Mouse (Mus musculus) gastrocnemius, postnatal 36 days (tissue): ENCODE measurements around the gene Psma1. TPM values are rescaled to one million over a fixed set of nuclear protein-coding genes. Genes with fewer than 3 reads are reported as not detected.
A peak's percentile ranks its signal among the peaks of the same experiment; 100 is the strongest.

Experiments used
- DNase-seq, 2 experiments: peaks; one replicate each; pipeline ENCODE4 v3.0.0; 2022
- intact Hi-C: fragments of 180-260 bp; cut with DNase I; formaldehyde crosslinking; loops from one replicate; pipeline ENCODE4 v1.15.1; 2025
- total RNA-seq, 2 experiments: library from RNA; stranded (reverse); gene quantifications; 2 replicates each; pipeline ENCODE4 v1.2.3; 2021

Gene Psma1
- total RNA-seq, 2 experiments from 2014 or later = 83.4 to 89.1 TPM

DNA sequence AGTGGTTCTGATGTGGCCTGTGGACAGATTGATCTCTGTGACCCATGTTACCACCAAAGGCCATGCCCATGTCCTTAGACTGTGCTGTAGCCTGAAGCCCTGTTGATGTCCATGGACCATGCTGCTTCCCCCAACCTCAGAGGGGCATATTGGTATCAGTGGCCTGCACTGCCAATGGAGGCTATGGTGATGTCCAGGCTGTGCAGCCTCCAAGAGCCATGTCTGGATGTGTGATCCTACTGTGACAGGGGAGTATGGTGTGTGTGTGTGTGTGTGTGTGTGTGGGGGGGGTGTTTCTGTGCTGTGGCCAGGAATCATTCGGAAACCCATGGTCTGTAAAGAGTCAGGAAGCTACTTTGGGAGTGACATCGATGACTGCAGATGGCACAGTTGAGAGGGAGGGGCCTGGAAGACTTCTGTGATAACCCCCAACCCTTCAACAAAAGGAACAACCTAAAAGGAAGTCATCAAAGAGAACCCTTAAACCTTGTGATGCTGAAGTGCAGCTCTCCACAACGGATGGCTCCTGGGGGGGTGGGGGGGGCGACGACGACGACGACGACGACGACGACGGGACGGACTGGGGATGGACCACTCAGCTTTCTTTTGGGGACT, 8.5 kb upstream of the Psma1 start:
- intact Hi-C loops = no loop called here
- no peak for DNase-seq

DNA sequence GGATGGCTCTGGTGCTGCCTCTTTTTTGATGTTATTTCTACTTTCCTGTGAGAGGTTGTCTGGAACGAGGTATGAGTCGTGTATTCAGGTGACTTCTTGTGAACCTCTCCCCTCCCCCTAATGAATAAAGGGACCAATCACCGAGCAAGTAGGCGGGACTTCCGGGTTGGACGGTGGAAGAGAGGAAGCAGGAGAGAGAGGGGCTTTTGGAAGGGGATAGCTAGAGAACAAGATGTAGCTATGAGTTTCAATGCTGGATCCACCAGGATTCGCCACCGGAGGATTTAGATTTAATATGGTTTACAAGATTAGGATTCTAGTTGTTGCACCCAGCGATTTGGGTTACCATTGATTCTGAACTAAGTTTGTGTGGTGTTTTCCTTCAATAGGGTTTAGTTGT, 7.1 kb upstream of the Psma1 start:
- intact Hi-C loops = no loop called here
- no peak for DNase-seq

DNA sequence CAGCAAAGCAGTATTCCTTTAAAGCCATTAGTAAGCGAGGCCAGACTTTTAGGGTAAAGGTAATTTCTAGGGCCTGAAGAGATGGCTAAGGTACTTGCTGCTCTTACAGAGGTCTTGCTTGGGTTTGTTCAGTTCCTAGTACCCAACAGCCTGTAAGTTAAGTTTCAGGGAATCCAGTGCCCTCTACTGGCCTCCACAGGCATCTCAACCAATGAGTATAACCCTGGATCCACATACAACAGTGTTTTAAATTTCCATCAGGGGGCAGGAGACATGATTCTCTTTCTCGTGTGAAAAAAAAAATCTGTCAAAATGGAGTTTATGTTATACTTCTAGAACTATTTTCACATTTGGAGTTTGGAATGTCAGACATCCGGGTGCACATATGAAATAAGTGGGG, 5.8 kb upstream of the Psma1 start:
- no peak for DNase-seq
- intact Hi-C loops = no loop called here

DNA sequence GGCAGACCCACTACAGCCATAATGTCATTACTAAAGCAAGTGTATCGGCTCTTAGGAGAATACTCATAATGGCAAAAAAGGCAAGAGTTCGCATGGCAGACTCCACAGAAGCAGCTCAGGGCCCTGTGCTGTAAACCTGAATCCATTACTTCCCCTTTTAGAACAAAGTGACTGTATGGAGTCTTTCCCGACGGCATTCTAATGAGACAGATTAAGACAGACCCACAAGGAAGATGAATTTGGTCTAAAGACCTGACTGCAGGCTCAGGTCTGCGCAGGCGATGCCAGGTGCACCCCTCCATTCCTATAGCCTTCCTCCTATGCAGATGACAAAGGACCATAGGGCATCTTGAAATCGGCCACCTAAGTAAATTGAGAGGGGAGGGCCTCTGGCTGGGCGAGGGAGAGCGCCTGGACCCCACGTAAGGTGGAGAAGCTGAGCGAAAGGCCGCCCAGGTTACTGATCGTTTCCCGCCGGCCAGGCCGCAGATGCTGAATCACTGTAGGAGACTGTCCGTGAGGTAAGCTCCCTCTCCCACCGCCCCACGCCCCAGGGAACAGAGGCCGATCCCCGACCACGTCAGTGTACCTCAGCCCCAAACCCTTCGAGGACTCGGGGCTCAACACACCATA, 430 bp downstream of the Psma1 start:
- no peak for DNase-seq
- intact Hi-C loops = no loop called here

DNA sequence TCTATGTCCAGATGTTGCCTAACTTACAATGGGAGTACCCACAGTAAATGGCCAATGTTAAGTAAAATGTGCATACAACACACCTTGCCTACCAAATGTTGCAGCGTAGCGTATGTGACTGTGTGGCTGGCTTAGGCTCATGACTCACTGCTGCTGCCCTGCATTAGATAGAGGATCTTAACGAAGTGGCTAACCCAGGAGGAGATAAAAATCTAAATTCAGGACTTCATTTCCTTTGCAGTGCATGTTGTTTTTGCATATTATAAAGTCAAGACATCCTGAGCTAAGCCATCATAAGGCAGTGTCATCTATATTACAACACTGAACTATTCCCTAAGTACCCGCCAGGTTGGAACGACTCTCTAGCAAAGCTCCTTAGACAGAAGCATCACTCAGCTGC, 7.5 kb downstream of the Psma1 start:
- no peak for DNase-seq
- intact Hi-C loops = no loop called here

DNA sequence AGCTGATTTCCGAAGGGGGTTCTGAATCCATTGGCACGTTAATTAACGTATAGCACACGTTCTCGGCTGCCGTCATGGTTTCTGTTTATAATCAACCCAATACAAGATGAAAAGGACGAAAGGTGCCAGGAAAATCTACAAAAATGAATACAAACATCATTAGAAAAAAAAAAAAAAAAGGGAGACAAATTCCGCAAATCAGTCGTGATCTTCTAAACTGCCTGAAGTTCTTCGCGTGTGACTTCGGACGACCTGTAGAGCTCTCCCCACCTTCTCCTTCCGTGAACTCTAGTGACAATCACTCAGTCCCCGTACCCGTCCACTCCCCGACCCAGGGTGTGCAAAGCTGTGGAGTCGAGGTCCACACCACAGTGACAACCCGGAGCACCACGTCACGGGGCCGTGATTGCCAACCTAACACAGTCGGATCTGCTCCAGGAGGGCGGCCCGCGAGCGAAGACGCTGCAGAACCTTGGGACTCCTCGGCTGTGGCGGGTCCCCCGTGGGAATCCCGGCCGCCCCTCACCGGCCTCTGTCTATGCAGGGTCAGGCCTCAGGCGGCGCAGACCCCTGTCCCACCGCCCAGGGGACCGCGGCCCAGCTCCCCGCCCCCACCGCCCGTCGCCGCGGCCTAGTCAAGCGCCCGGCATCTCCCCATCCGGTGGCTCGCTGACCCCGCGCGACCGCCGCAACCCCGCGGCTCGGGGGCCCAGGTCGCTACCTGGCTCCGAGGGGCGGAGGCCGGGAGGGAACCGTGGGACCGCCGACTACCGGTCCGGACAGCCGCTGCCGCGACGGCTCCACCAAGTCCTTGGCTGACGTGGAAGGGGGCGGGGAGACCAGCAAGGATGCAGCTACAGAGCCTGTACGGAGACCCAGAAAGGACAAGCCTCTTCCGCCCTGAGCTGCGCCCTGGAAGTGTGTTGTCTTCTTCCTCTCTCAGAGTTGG, 21.8 kb downstream of the Psma1 start, which contains the start of gene Copb1:
Copb1 (minus strand) TSS at position 827 of the 949 bp plus-strand sequence.
- DNase-seq = peak; percentile 87 to 92
- intact Hi-C loops = no loop called here

DNA sequence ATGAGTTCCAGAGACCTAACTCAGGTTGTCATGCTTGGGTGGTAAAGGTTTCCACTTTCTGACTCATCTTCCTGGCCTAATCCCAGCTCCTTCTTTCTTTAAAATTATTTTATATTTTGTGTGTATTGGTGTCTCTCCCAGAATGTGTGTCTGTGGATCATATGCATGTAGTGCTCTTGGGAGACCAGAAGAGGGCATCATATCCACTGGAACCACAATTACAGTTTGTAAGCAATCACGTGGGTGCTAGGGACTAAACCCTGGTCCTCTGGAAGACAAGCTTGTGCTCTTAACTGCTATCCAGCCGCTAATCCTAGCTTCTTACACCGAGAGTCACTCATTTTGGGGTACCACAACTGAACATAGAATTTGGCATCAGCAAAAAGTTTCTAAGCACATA, 24.2 kb downstream of the Psma1 start:
- no peak for DNase-seq
- intact Hi-C loops = no loop called here

DNA sequence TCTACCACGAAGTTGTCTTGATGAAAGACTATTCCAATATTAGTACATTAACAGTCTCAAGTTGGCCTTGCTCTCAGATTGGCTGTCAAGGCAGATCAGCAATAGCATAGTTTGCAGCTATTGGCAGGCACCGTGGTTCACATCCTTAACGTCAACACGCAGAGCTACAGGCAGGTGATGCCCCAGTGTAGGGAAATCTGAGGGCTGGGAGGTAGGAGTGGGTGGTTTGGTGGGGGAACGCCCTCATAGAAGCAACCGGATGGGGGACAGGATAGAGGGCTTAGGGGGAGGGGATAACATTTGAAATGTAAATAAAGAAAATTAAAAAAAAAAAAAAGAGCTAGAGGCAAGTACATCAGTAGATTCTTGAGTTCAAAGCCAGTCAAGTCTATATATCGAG, 41.9 kb downstream of the Psma1 start:
- intact Hi-C loops = no loop called here

DNA sequence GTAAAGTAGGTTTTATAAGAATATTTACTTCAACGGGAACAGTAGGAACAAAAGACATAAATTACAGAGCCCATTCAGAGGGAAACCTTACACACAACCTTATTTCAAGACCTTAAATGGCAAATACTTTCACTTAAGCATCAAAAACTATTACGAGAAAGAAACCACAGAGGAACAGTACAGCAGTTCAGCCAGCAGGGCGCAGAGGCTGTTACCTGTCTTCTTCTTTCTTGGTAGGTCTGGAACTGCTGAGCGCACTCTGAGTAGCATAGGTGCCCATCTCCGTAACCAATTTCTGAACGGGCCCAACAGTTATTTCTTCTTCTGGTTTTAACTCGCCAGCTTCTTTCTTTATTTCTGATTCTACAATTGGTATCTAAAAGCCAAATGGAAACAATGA, 42.9 kb downstream of the Psma1 start:
- intact Hi-C loops = no loop called here
- DNase-seq = no peak

More for the DNA sequence above, 41.9 kb downstream of the Psma1 start:
- no peak for DNase-seq

DNA sequence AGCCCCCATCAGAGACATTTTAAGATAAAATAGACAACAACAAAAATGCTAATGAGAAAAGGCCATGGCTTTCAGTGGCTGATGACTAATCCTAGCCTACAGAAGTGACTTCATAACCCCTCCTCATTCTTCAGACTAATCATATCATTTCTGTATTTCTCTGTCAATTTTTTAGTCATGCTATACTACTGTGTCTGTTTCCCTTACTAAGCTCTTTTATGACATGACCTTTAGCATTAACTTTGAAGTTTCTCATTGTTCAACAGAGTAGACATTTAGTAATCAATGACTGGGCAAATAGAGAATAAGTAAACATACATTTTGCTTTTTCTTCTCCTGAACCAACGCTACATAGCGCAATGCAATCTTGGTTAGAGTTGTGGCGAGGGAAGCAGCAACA, 44.1 kb downstream of the Psma1 start:
- DNase-seq = no peak
- intact Hi-C loops = no loop called here

DNA sequence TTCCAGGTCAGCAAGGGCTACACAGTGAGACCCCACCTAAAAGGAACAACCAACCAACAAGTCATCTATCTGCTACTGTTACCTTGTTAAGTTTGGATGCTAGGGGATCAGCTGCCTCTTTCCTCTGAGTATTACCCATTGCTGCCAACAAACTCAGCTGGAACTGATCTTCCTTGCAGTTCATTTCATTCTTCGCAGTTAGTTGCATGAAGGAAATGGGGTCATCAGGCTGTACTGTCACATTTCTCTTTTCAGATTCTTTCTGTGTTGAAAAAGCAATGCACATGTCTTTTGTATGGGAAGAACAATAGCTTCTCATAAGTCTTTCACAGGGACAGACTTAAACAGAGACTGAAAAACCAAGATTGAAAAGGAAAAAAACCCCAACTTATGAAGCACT, 49.4 kb downstream of the Psma1 start:
- intact Hi-C loops = no loop called here
- DNase-seq = no peak

DNA sequence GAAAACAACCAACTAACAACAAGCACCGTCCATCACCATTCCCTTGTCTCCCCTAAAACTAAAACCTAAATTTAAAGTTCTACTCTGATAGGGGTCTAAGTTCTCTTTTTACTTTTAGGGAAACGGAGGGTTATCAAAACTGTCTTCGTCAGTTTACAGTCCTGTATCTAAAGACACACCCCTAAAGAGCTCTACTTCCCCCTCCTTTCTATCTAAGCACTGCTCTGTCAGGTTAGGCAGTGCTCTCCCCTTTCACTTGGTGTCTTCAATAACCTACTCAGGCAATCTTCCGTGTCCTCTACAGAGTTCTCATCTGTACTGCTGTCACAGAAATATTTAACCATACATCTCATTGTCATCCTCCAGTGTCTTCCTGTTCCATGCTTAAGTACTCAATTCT, 55.5 kb downstream of the Psma1 start:
- intact Hi-C loops = no loop called here
- DNase-seq = no peak

DNA sequence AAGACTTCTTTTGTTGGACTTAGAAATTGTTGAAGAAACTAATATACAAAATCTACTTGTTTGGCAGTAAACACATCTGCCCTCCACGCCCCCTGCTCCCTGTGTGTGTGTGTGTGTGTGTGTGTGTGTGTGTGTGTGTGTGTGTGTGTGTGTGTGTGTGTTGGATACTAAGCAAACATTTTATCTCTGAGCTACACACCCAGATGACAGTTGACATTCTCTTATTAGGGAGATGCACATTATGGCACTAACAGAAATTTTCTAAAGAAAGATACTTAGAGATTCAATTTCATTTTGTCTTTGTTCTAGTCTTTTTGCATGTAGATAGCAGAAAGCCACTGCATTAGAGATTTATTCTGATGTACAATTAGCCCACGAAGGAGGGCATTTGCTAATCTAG, 59.0 kb downstream of the Psma1 start:
- intact Hi-C loops = no loop called here
- no peak for DNase-seq

Other genes starting within 250 kb of the Psma1 start
- gene Rras2, start 158.3 kb downstream of the Psma1 start, total RNA-seq = 10 to 100 TPM; 15.3 to 15.7 TPM
- gene Copb1, start 21.4 kb downstream of the Psma1 start, total RNA-seq = 10 to 100 TPM; 20.3 to 23.3 TPM
- gene Pde3b, start 139.2 kb upstream of the Psma1 start, total RNA-seq = 1 to 10 TPM; 3.3 to 5.0 TPM